8 mouse cellular contexts compared by ENCODE assay signal in the genomic region with DNA sequence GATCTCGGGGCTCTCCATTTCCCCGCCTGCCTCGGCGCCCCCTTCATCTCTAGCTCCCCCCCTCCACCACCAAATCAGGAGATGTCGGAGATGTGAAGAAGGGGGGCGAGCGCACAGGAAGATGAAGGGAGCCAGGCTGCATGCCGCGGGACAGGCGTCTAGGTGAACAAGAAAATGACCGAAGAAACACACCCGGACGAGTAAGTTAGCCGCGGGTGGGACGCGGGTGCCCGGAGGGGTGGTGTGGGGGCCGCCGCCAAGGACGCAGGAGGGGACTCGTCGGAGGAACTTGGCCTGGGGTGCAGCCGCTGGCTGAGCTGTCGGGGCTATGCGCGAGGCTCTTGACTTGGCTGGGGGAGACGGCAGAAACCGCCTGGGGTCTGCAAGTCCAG. TPM values are rescaled to one million over a fixed set of nuclear protein-coding genes. Genes with fewer than 3 reads are reported as not detected.
DNase-seq lines count a peak whose midpoint lies in the region; ATAC-seq lines count a peak whose summit lies in the region.

No protein-coding gene starts in this region.

- ATAC-seq in heart, embryonic 12.5 days (ENCODE audit: insufficient number of reproducible peaks, low FRiP score): no peak; the same call in none of the 2 replicates
- peak; percentile 40 for ATAC-seq in midbrain, embryonic 16.5 days

- DNase-seq in adrenal gland, adult 8-10 months: peak; percentile 69
- no peak for DNase-seq in adrenal gland, postnatal 25 days
- DNase-seq in right cerebral cortex, adult 18-20 months: peak; percentile 46
- no peak for DNase-seq in right cerebral cortex, adult 2 months (ENCODE audit: low spot score in 2 of 2)
- DNase-seq in kidney, postnatal 14 days: peak; percentile 55
- DNase-seq in thymus, postnatal 36 days: peak; percentile 70 to 76

- H3K27ac ChIP-seq in heart, embryonic 12.5 days (ENCODE audit: poor library complexity, severe bottlenecking): peak overlapping the region; percentile 97
- H3K27ac ChIP-seq in midbrain, embryonic 16.5 days (ENCODE audit: low read length): peak overlapping the region; percentile 96

- H3K9ac ChIP-seq in heart, embryonic 12.5 days: peak overlapping the region; percentile 90
- H3K9ac ChIP-seq in midbrain, embryonic 16.5 days (ENCODE audit: low read depth, low read length): peak overlapping the region; percentile 96

- H3K9me3 ChIP-seq in heart, embryonic 12.5 days (replicated peaks): no peaks in the 10 kb centered on the region
- H3K9me3 ChIP-seq in midbrain, embryonic 16.5 days (replicated peaks; ENCODE audit: control insufficient read depth, low read length, poor library complexity, severe bottlenecking): no peaks in the 10 kb centered on the region

- H3K4me3 ChIP-seq in heart, embryonic 12.5 days: peak overlapping the region; percentile 90
- peak overlapping the region; percentile 93 for H3K4me3 ChIP-seq in midbrain, embryonic 16.5 days (ENCODE audit: low read depth, low read length)

- H3K36me3 ChIP-seq in heart, embryonic 12.5 days: no peaks in the 10 kb centered on the region
- H3K36me3 ChIP-seq in midbrain, embryonic 16.5 days (ENCODE audit: control insufficient read depth, insufficient read depth, low read length): no peaks in the 10 kb centered on the region

- H3K27me3 ChIP-seq in heart, embryonic 12.5 days (replicated peaks): no peaks in the 10 kb centered on the region
- no peaks in the 10 kb centered on the region for H3K27me3 ChIP-seq in midbrain, embryonic 16.5 days (ENCODE audit: control insufficient read depth, insufficient read depth, low read depth, low read length)

- peaks cover 25% of the 10 kb centered on the region for H3K4me1 ChIP-seq in heart, embryonic 12.5 days (replicated peaks)
- peaks cover 16% of the 10 kb centered on the region for H3K4me1 ChIP-seq in midbrain, embryonic 16.5 days (ENCODE audit: control insufficient read depth, insufficient read depth, low read length)

- WGBS in heart, embryonic 12.5 days: under 1% methylated on average over 29 of the region's 29 CpGs
- WGBS in midbrain, embryonic 16.5 days: under 1% methylated on average over 29 of the region's 29 CpGs

- peak overlapping the region; percentile 78 for H3K4me2 ChIP-seq in heart, embryonic 12.5 days
- peak overlapping the region; percentile 76 for H3K4me2 ChIP-seq in midbrain, embryonic 16.5 days (ENCODE audit: low read length)

RNA-seq across cellular contexts. Expression of a gene that starts 0.6 kb away (rescaled TPM):
- 10 to 100 TPM; 31.6 to 39.9 (median 37.2) TPM for total RNA-seq in adrenal gland, adult 8-10 months (2022)
- 30.1 and 34.5 TPM in 2 replicates for total RNA-seq in adrenal gland, postnatal 25 days (2021)
- polyA plus RNA-seq in heart, embryonic 12.5 days (2016; fragmentation: Nextera tagmentation; extraction: Ambion mirVana): 5.2 and 5.5 TPM in 2 replicates
- polyA plus RNA-seq in midbrain, embryonic 16.5 days (2015; fragmentation: Nextera tagmentation; extraction: Ambion mirVana): 4.8 and 6.1 TPM in 2 replicates

Comparison
In these comparisons a context has a peak if more than half of its experiments do, and no peak if none do; other contexts are left out.
1. DNase-seq: peak in adrenal gland, adult 8-10 months (single experiment), right cerebral cortex, adult 18-20 months (single experiment), kidney, postnatal 14 days (single experiment) and thymus, postnatal 36 days (2 of 2); none in adrenal gland, postnatal 25 days (single experiment) and right cerebral cortex, adult 2 months (0 of 2).